Mouse (Mus musculus) small intestine, adult 2 months (tissue): ENCODE data around the gene Ubiad1.

ENCODE experiments used
- CTCF ChIP-seq: fragments of 200-500 bp; IDR thresholded peaks from 2 replicates; pipeline ENCODE4 v1.5.1; 2012; ENCODE audit warnings: low read depth, mild to moderate bottlenecking, control low read depth, inconsistent platforms, low read length, moderate library complexity, mixed read lengths; ENCODE audit not compliant: insufficient replicate concordance, insufficient read length; ENCODE audit errors: extremely low read depth
- POLR2A ChIP-seq: fragments of 200-500 bp; IDR thresholded peaks from 2 replicates; pipeline ENCODE4 v1.6.1; 2012; ENCODE audit warnings: low read depth, mild to moderate bottlenecking, control low read depth, inconsistent platforms, low read length, moderate library complexity

- TF ChIP-seq POLR2A (no peak), CTCF (no peak)
These were observed 12.1 kb downstream of the Ubiad1 start for GRCm38 (mm10) chr4:148432488-148432887.
